Mouse (Mus musculus) thymus, postnatal 14 days (tissue): Measurements from ENCODE around the gene Olfm1.

Experiments used
- DNase-seq: peaks from one replicate; pipeline ENCODE4 v3.0.0; 2021

Gene Olfm1

GRCm38 (mm10) chr2:28236447-28236846 lies 43.7 kb downstream of the Olfm1 start:
- no peak for DNase-seq

GRCm38 (mm10) chr2:28239616-28240015 lies 46.8 kb downstream of the Olfm1 start:
- no peak for DNase-seq

GRCm38 (mm10) chr2:28240920-28241319 lies 48.1 kb downstream of the Olfm1 start:
- DNase-seq: no peak

- no peak for DNase-seq
Observed at GRCm38 (mm10) chr2:28241520-28242221, 48.9 kb downstream of the Olfm1 start.

- no peak for DNase-seq
Observed at GRCm38 (mm10) chr2:28242222-28242543, 49.4 kb downstream of the Olfm1 start.

GRCm38 (mm10) chr2:28244667-28245395 lies 52.0 kb downstream of the Olfm1 start:
- no peak for DNase-seq

- no peak for DNase-seq
Observed at GRCm38 (mm10) chr2:28246110-28246653, 53.4 kb downstream of the Olfm1 start.

GRCm38 (mm10) chr2:28247098-28247497 lies 54.3 kb downstream of the Olfm1 start:
- no peak for DNase-seq

GRCm38 (mm10) chr2:28252554-28252953 lies 59.8 kb downstream of the Olfm1 start:
- DNase-seq: no peak

GRCm38 (mm10) chr2:28256029-28256428 lies 63.2 kb downstream of the Olfm1 start:
- no peak for DNase-seq

GRCm38 (mm10) chr2:28261438-28261837 lies 68.6 kb downstream of the Olfm1 start:
- DNase-seq: no peak

- DNase-seq: no peak
Observed at GRCm38 (mm10) chr2:28267776-28268275, 75.0 kb downstream of the Olfm1 start.

- DNase-seq: no peak
Observed at GRCm38 (mm10) chr2:28270561-28270960, 77.8 kb downstream of the Olfm1 start.

- no peak for DNase-seq
Observed at GRCm38 (mm10) chr2:28272218-28272965, 79.6 kb downstream of the Olfm1 start.

- DNase-seq: no peak
Observed at GRCm38 (mm10) chr2:28274006-28274405, 81.2 kb downstream of the Olfm1 start.

- DNase-seq: no peak
Observed at GRCm38 (mm10) chr2:28275345-28275744, 82.6 kb downstream of the Olfm1 start.

- peak; percentile 69 for DNase-seq
Observed at GRCm38 (mm10) chr2:28278150-28278549, 85.4 kb downstream of the Olfm1 start.

GRCm38 (mm10) chr2:28278853-28279252 lies 86.1 kb downstream of the Olfm1 start:
- DNase-seq: no peak
